Mouse (Mus musculus) heart, embryonic 14.5 days (tissue): ENCODE results near the gene Sdc3. TPM values are rescaled to one million over a fixed set of nuclear protein-coding genes. Genes with fewer than 3 reads are reported as not detected.

Experiments used
- ATAC-seq: fragments of 200-750 bp; cut with Nextera tagmentation; 2 replicates; pipeline ENCODE4 v1.8.0; 2017; ENCODE audit warnings: low read depth, moderate TSS enrichment; ENCODE audit not compliant: insufficient number of reproducible peaks, insufficient read depth, low FRiP score
- H3K27ac ChIP-seq, 2 experiments: fragments of 200-500 bp in 1 of 2; fragments of 300-500 bp in 1 of 2; sonication (generic) in 1 of 2; replicated peaks in 1 of 2; 2 replicates each; pipeline ENCODE4 v1.5.1; 2012 to 2014; ENCODE audit warnings: low read depth in 2 of 2, low read length in 2 of 2, control low read depth in 1 of 2, mild to moderate bottlenecking in 1 of 2, mixed read lengths in 1 of 2; ENCODE audit not compliant: control insufficient read depth in 1 of 2, insufficient read depth in 1 of 2
- H3K27me3 ChIP-seq: fragments of 300-500 bp; sonication (generic); 2 replicates; pipeline ENCODE4 v1.6.1; 2014; ENCODE audit warnings: mild to moderate bottlenecking, low read length, control low read depth; ENCODE audit not compliant: control insufficient read depth, insufficient read depth
- H3K36me3 ChIP-seq: fragments of 300-500 bp; sonication (generic); 2 replicates; pipeline ENCODE4 v1.6.1; 2014; ENCODE audit warnings: mild to moderate bottlenecking, control low read depth, low read length, mixed read lengths; ENCODE audit not compliant: control insufficient read depth, insufficient read depth
- H3K4me1 ChIP-seq, 2 experiments: fragments of 200-500 bp in 1 of 2; fragments of 300-500 bp in 1 of 2; sonication (generic) in 1 of 2; 2 replicates each; pipeline ENCODE4 v1.6.1; 2012 to 2014; ENCODE audit warnings: low read length in 2 of 2, control low read depth in 1 of 2, mixed read lengths in 1 of 2; ENCODE audit not compliant: control insufficient read depth in 2 of 2, insufficient read depth in 2 of 2
- H3K4me2 ChIP-seq: fragments of 300-500 bp; sonication (generic); 2 replicates; pipeline ENCODE4 v1.6.1; 2014; ENCODE audit warnings: mild to moderate bottlenecking, low read length
- H3K4me3 ChIP-seq, 2 experiments: fragments of 200-500 bp in 1 of 2; fragments of 300-500 bp in 1 of 2; sonication (generic) in 1 of 2; 2 replicates each; pipeline ENCODE4 v1.5.1; 2012 to 2014; ENCODE audit warnings: low read length in 2 of 2, mild to moderate bottlenecking in 2 of 2, control low read depth in 1 of 2, low read depth in 1 of 2, moderate library complexity in 1 of 2; ENCODE audit not compliant: control insufficient read depth in 1 of 2, insufficient read depth in 1 of 2
- H3K9ac ChIP-seq: fragments of 300-500 bp; sonication (generic); 2 replicates; pipeline ENCODE4 v1.6.1; 2014; ENCODE audit warnings: mild to moderate bottlenecking, low read length
- H3K9me3 ChIP-seq: fragments of 300-500 bp; sonication (generic); 2 replicates; pipeline ENCODE4 v1.6.1; 2016; ENCODE audit warnings: low read length, control low read depth; ENCODE audit not compliant: control insufficient read depth
- WGBS: fragments of 180-500 bp; shearing (Covaris S2); extraction: QIAGEN DNeasy Blood & Tissue Kit; methylation state at CpG from one replicate; pipeline ENCODE4 v1.1.7; 2014; 5-methylcytosine and 5-hydroxymethylcytosine counted together
- polyA plus RNA-seq: library from polyadenylated mRNA; unstranded; fragments of >200 nt; fragmentation: Nextera tagmentation; extraction: Ambion mirVana; gene quantifications from 2 replicates; pipeline ENCODE4 v1.2.1, GENCODE M21; 2014

Gene Sdc3
- polyA plus RNA-seq, 1 experiment from 2014 or later = 16.8 TPM

- Histone ChIP-seq H3K9me3 (no peaks in the 10 kb centered on the region), H3K4me2 (no peak overlapping the region), H3K4me3 (no peak overlapping the region), H3K9ac (no peak overlapping the region; the same call in 1 of the 2 replicates), H3K27ac (no peak overlapping the region), H3K4me1 (peaks cover 4 to 33% of the 10 kb centered on the region in 2 experiments), H3K36me3 (peaks cover 86% of the 10 kb centered on the region), H3K27me3 (no peaks in the 10 kb centered on the region)
- WGBS = 92% methylated on average over 4 of the region's 4 CpGs
- no peak for ATAC-seq
Observed at GRCm38 (mm10) chr4:130774822-130775221, 17.5 kb upstream of the Sdc3 start.

- Histone ChIP-seq H3K36me3 (peaks cover 83% of the 10 kb centered on the region), H3K9me3 (no peaks in the 10 kb centered on the region), H3K4me1 (peaks cover 4 to 35% of the 10 kb centered on the region in 2 experiments), H3K9ac (no peak overlapping the region), H3K27ac (peak overlapping the region; percentile 13 to 56; a peak in 2 of 4 replicates), H3K4me3 (no peak overlapping the region), H3K27me3 (no peaks in the 10 kb centered on the region), H3K4me2 (no peak overlapping the region)
- ATAC-seq = peak; percentile 37
- WGBS = 26% methylated on average over 10 of the region's 10 CpGs
Observed at GRCm38 (mm10) chr4:130777647-130778046, 14.7 kb upstream of the Sdc3 start.

GRCm38 (mm10) chr4:130779037-130779436 lies 13.3 kb upstream of the Sdc3 start:
- peaks cover 4 to 28% of the 10 kb centered on the region in 2 experiments for H3K4me1 ChIP-seq
- no peak for ATAC-seq
- no peak overlapping the region for H3K4me3 ChIP-seq
- H3K4me2 ChIP-seq = no peak overlapping the region
- H3K9ac ChIP-seq = no peak overlapping the region
- peaks cover 72% of the 10 kb centered on the region for H3K36me3 ChIP-seq
- H3K9me3 ChIP-seq = no peaks in the 10 kb centered on the region
- H3K27ac ChIP-seq = peak overlapping the region; percentile 34 to 35; a peak in 2 of 4 replicates
- no peaks in the 10 kb centered on the region for H3K27me3 ChIP-seq
- WGBS = 59% methylated on average over 3 of the region's 3 CpGs

DNA sequence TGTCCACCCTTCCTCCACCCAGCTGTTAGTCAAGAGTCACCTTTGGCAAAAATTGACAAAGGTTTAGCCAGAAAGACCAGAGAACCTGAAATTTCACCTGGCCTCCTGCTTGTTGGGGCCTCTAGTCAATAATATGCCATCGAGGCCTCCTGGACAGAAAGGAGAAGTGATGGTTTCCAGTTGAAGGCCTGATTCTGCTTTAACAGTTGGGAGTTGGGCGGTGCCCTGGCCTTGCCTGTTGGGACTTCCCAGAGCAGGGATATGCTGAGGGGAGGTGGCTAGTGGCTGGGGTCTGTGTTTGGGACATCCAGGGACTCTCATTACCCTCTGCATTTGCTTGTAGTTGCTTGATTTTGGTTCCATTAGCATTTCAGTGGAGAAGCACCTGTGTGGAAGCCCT lies 9.8 kb upstream of the Sdc3 start:
- no peak overlapping the region for H3K9ac ChIP-seq
- no peaks in the 10 kb centered on the region for H3K27me3 ChIP-seq
- no peak overlapping the region for H3K4me2 ChIP-seq
- no peak overlapping the region for H3K27ac ChIP-seq
- ATAC-seq = no peak
- peaks cover 4 to 12% of the 10 kb centered on the region in 2 experiments for H3K4me1 ChIP-seq
- no peaks in the 10 kb centered on the region for H3K9me3 ChIP-seq
- H3K4me3 ChIP-seq = no peak overlapping the region
- WGBS = 82% methylated on average over 2 of the region's 2 CpGs
- peaks cover 47% of the 10 kb centered on the region for H3K36me3 ChIP-seq

DNA sequence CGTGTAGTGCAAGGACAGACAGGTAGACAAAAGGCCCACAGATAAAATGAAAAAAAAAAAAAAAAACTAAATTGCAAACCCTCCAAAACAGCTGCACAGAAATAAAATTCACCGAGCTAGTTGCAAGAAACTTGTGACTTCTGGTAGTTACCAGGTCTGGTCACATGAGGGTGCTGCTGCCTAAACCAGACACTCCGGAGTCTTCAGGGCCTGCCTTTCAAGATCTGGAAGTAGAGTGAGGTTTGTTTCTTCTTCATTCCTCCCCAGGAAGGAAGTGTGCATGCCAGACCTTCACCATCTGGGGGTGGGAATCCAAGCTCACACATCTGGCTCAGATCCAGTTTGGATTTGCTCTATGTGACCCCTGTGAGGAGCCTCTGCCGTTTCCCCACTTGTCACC lies 7.6 kb upstream of the Sdc3 start:
- 18% methylated on average over 4 of the region's 4 CpGs for WGBS
- Histone ChIP-seq H3K4me1 (peaks cover 2 to 3% of the 10 kb centered on the region in 2 experiments; a peak in 3 of 4 replicates), H3K9me3 (no peaks in the 10 kb centered on the region), H3K9ac (peak overlapping the region; percentile 25; the same call in 1 of the 2 replicates), H3K4me2 (no peak overlapping the region), H3K36me3 (peaks cover 29% of the 10 kb centered on the region), H3K27ac (no peak overlapping the region), H3K4me3 (no peak overlapping the region), H3K27me3 (no peaks in the 10 kb centered on the region)
- no peak for ATAC-seq

DNA sequence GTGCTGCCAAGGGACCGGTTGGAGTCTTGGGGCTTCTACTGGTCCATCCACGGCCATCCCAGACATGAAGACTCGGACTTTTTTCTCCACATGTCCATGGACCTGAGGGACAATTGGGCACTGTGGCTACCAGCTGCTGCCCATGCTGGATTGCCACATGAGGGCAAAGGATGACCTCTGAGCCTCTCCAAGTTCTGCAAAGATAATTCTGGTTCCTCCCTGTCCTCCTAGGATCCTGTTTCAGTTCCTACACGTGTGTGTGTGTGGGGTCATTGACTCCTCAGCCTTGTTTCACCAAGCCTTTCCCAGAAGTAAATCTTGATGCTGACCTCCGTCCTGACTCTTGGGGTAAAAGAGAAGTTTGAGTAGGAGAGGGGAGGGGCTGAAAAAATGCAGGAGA lies 4.8 kb upstream of the Sdc3 start:
- Histone ChIP-seq H3K9ac (no peak overlapping the region), H3K4me3 (no peak overlapping the region), H3K27ac (no peak overlapping the region), H3K4me2 (no peak overlapping the region), H3K9me3 (no peaks in the 10 kb centered on the region), H3K27me3 (no peaks in the 10 kb centered on the region), H3K36me3 (0 out of 2 replicates have a peak, but pooled peaks cover 3% of the 10 kb centered on the region), H3K4me1 (peaks cover 6 to 7% of the 10 kb centered on the region in 2 experiments; a peak in 3 of 4 replicates)
- WGBS = 79% methylated on average over 5 of the region's 5 CpGs
- ATAC-seq = no peak

GRCm38 (mm10) chr4:130790180-130790579 lies 2.2 kb upstream of the Sdc3 start:
- no peak overlapping the region for H3K27ac ChIP-seq
- no peaks in the 10 kb centered on the region for H3K9me3 ChIP-seq
- H3K4me3 ChIP-seq = no peak overlapping the region
- no peak overlapping the region for H3K9ac ChIP-seq
- H3K4me2 ChIP-seq = no peak overlapping the region
- H3K4me1 ChIP-seq = peaks cover 8 to 17% of the 10 kb centered on the region in 2 experiments; a peak in 3 of 4 replicates
- H3K36me3 ChIP-seq = no peaks in the 10 kb centered on the region
- H3K27me3 ChIP-seq = peaks cover 3% of the 10 kb centered on the region; the same call in 1 of the 2 replicates
- no peak for ATAC-seq
- 12% methylated on average over 6 of the region's 6 CpGs for WGBS
